Mouse (Mus musculus): ENCODE results near the gene Tbc1d19. TPM values are rescaled to one million over a fixed set of nuclear protein-coding genes. Genes with fewer than 3 reads are reported as not detected.

Tbc1d19 gene
- 8.4 TPM for polyA plus RNA-seq (2017; shearing (Covaris generic))

DNA sequence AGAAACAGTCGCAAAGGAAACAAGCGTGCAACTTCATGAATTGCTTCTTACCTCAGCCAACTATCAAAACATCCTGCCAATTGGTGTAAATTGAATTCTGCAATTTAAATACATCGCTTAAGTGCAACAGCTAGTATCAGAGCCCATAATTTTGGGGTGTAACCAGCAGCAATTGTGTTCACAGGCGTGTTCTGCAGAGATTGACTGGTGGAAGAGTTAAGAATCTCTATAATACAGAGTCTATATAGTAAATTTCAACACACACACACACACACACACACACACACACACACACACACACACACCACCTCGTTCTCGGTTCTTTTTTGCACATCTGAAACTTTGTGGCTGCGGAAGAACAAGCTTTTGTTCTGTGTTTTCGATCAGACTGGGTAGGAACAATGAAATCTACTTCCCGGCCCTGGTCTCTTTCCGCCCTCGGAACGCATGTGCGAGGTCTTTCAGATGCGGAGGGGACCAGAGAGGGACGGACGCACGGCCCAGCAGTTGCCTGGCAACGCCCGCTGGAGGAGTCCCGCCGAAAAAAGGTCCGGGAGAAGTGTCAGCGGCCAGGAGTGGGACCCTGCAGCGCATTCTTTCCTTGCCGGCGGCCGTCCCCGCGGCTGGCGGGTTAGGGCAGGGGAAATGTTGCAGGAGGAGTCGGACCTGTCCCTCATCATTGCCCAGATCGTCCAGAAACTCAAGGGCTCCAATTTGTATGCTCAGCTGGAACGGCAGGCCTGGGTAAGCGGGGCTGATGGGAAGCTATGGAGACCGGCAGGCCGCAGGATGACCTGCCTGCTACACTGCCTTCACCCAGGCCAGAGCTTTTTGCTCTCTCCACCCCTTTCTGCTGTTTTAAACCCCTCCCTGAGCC, at the start of gene Tbc1d19:
Tbc1d19 (plus strand) TSS at position 492 of the 877 bp plus-strand sequence.

Other genes starting within 250 kb of the Tbc1d19 start
- not detected for gene Cckar, start 101.9 kb upstream of the Tbc1d19 start, polyA plus RNA-seq (2017; shearing (Covaris generic))
- 10.1 TPM for gene Stim2, start 188.9 kb downstream of the Tbc1d19 start, polyA plus RNA-seq (2017; shearing (Covaris generic))